Mouse (Mus musculus): ENCODE measurements around the gene Ccdc22.

The Ccdc22 gene

DNA sequence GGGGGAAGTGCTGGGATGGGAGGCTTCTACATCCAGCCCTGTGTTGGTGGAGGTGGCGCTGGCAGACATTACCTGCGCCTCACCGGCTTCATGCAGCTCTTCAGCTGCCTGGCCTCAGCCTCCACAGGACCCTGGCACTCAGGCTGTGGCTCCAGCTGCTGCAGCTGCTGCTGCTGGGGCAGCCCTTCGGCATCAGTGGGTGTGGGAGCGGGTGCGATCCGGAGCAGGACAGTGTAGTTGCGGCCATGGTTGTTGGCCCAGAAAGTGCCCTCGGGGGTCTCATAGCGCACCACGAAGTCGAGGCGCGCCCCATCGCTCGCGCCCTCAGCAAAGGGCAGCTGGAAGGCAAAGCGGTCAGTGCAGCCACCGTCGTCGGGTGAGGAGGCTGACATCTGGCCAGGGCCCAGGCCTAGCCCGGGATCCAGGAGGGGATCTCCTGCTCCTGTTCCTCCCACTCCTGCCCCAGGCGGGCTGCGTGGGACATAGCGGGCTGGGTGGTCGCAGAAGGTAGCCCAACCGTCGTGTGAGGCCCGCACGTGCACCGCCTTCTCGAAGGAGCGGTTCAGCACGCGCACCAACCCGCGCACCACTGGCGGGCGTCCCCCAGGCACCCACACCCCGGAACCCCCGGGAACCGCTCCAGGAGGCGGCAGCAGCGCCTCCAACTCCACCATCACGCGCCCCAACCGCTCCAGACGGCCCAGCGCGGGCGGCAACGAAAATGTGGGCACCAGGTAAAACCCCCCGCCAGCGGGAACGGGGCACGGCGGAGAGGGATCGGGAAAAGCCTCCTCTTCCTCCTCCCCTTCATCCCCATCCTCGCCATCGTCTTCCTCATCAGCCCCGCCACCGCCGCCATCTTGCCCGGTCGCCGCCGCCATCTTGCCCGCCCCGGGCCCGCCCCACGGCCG is 31.9 kb downstream of the Ccdc22 start, which contains the start of gene Foxp3:
TSS of gene Foxp3 (plus strand) at position 469 of the 911 bp plus-strand sequence.
- DNase-seq (ENCODE audit: low spot score): peak; percentile 31

DNA sequence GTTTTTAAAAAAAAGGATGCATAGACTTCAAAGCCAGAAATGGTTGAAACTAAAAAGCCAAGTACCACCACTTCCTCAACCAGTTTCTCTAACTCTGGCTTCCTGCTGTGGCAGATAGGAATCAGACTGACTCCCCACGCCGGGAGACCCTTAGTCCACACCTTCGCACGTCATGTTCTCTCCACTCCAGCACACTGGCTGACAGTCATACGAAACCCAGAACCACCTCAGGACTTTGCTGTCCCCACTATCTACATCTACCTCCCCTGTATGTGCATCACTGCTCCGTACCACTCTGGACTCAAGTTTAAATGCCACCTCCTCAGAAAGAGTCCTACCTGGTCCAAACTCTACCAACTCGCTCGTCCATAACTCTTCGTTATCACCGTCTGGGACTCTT is 32.9 kb downstream of the Ccdc22 start:
- no peak for DNase-seq (ENCODE audit: low spot score)

DNA sequence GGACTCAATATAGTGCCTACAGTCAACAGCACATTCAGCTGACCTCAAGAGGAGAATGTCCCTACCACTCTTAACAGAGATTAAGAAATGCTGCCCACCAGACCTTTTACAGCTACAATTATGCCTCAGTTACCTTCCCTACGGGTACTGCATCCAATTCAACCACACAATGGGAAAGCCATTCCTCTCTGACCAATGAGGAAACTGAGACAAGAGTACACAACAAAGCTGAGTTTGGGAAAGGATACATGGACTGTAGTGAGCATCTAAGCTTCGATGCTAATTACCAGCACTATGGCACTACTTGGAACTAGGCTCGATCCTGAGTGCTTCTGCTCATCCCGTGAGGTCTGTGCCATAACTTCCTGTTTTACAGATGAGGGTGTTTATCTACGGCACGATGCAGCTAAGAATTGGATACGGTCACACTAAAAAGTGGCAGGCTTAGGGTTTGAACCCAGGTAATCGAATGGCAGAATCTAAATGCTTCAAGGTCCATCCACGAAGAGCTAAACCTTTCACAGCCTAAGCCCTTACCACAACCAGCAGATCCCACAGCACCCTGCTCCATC is 33.7 kb downstream of the Ccdc22 start:
- DNase-seq (ENCODE audit: low spot score): no peak

DNA sequence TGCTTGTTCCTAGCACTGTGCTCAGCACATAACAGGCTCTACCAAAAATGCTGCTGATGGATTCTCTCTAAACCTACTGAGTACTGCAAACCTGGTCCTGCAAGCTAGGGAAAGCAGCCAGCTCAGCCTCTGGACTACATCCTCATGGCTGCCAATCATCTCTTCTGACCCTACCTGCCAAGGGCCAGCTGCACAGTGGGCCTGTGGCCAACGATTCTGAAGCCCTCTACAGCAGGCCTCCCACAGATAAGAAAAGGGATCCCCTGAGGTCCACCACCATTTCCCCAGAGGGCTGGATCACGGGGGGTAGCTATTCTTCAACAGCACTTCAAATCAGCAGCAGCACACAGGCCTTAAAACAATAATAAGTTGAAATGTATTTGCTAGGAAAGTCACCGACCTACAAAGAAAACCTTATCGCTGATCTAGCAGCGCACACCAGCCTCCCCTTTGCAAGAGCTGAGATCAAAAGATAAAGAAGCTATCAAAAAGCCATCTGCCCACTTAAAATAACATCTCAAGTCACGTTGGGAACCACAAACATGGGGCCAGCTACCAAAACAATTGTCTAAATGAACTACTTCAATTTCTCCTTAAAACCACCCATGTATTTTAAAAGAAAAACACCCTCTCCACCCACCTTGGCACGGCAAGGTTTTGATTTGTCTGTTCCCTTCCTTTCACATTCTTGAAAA is 34.7 kb downstream of the Ccdc22 start:
- no peak for DNase-seq (ENCODE audit: low spot score)

DNA sequence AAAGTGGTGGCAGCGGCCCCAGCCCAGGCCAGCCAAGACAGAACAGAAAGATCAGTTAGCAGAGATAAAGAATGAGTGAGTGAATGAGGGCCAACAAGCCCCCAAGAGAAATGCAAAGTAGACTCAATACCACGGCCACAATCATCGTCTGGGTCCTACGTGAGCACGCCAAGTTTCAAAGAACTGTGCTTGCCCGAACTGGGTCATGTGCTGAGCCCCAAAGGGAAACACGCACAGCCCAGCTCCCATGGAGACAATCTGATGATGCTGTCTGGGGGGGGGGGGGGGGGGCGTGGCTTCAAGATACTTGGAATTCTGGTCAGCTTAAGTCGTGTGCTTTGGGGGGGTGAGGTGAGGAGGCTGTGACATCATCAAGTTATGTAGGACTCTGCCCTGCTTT is 37.8 kb downstream of the Ccdc22 start:
- DNase-seq (ENCODE audit: low spot score): no peak

DNA sequence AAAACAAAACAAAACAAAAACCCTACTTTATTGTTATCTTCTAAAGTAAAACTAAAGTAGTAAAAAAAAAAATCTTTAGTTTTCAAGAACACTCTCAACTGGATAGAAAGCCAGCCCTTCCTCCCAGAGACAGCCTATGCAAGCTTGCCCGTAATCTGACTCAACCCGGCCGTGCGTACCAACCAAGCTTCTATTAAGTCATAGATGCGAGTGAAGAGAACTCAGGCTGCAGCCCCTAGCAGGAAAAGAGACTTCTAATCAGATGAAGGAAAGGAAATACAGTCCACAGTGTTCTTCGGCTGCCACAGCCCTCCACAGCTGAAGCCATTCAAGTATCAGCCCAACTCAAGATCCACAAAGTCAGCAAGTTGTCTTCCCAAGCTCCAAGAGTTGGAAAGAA is 39.0 kb downstream of the Ccdc22 start:
- DNase-seq (ENCODE audit: low spot score): no peak

DNA sequence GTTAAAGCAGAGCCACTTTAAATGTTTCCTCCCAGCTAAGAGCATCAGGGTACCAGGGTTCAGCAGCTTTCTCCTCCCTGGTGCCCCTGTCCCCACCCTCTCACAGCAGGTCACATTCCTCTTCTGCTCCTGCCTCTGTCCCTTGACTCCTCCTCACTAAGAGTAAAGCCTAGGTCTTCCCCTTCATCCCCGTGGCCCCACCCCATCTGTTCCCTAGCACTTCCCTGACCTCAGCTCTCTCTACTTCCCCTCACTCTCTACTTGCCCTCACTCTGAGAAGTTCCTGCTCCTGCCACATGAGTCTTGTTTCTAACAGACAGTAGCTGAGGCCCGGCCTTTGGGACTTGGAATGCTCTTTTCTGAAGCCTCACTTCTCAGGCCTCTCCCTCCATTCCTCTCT is 42.2 kb downstream of the Ccdc22 start:
- DNase-seq (ENCODE audit: low spot score): no peak

DNA sequence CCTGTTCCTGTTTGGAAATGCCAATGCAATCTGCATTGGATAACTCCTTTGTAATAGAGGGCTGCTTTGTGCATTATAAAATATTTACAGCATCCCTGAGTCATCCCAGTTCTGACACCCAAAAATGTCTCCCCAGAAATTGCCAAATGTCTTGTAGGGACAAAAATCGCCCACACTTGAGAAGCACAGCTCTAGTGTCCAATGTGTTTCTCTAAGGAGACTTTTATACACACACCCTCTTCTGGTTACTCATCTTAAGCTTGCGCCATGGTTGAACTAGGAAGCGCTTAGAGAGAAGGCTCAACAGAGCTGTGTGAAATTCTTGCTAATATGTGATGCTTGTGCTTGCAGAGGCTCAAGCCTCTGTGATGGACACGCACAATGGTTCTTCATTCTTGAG is 51.8 kb downstream of the Ccdc22 start:
- DNase-seq (ENCODE audit: low spot score): no peak
